Mouse (Mus musculus) liver, embryonic 14.5 days (tissue): ENCODE measurements around the gene Pfas. TPM values are rescaled to one million over a fixed set of nuclear protein-coding genes. Genes with fewer than 3 reads are reported as not detected.

Source experiments
- ATAC-seq: fragments of 200-750 bp; cut with Nextera tagmentation; 2 replicates; pipeline ENCODE4 v1.8.0; 2017; ENCODE audit warnings: moderate number of reproducible peaks, mild to moderate bottlenecking, moderate library complexity; ENCODE audit not compliant: insufficient read depth
- DNase-seq, 3 experiments: peaks; one replicate each; pipeline ENCODE4 v3.0.0-alpha.2; 2012 to 2013; ENCODE audit warnings: low read depth in 3 of 3, low spot score in 3 of 3
- H3K27ac ChIP-seq: fragments of 300-500 bp; sonication (generic); 2 replicates; pipeline ENCODE4 v1.5.1; 2014; ENCODE audit warnings: moderate library complexity, mild to moderate bottlenecking, control low read depth, inconsistent platforms
- H3K27me3 ChIP-seq: fragments of 300-500 bp; sonication (generic); 2 replicates; pipeline ENCODE4 v1.6.1; 2014; ENCODE audit warnings: mild to moderate bottlenecking, low read length, moderate library complexity; ENCODE audit not compliant: control insufficient read depth, insufficient read depth
- H3K36me3 ChIP-seq: fragments of 300-500 bp; sonication (generic); replicated peaks from 2 replicates; pipeline ENCODE4 v1.6.1; 2014; ENCODE audit warnings: low read depth; ENCODE audit not compliant: control insufficient read depth, insufficient read depth
- H3K4me1 ChIP-seq, 2 experiments: fragments of 200-500 bp in 1 of 2; fragments of 300-500 bp in 1 of 2; sonication (generic) in 1 of 2; replicated peaks; 2 replicates each; pipeline ENCODE4 v1.6.1; 2012 to 2014; ENCODE audit warnings: antibody characterized with exemption in 1 of 2, inconsistent platforms in 1 of 2, low read length in 1 of 2; ENCODE audit not compliant: control insufficient read depth in 2 of 2, insufficient read depth in 2 of 2
- H3K4me2 ChIP-seq: fragments of 300-500 bp; sonication (generic); 2 replicates; pipeline ENCODE4 v1.6.1; 2014; ENCODE audit warnings: low read depth, mild to moderate bottlenecking, control low read depth, moderate library complexity
- H3K4me3 ChIP-seq, 2 experiments: fragments of 200-500 bp in 1 of 2; fragments of 300-500 bp in 1 of 2; sonication (generic) in 1 of 2; 2 replicates each; pipeline ENCODE4 v1.5.1; 2012 to 2014; ENCODE audit warnings: low read depth in 2 of 2, low read length in 2 of 2, mild to moderate bottlenecking in 2 of 2, control low read depth in 1 of 2, inconsistent platforms in 1 of 2, moderate library complexity in 1 of 2; ENCODE audit not compliant: insufficient read depth in 1 of 2
- H3K9ac ChIP-seq: fragments of 300-500 bp; sonication (generic); replicated peaks from 2 replicates; pipeline ENCODE4 v1.6.1; 2014; ENCODE audit warnings: mild to moderate bottlenecking, control low read depth, moderate library complexity
- H3K9me3 ChIP-seq: fragments of 300-500 bp; sonication (generic); 2 replicates; pipeline ENCODE4 v1.6.1; 2016; ENCODE audit warnings: low read length, mixed read lengths; ENCODE audit not compliant: control insufficient read depth
- CTCF ChIP-seq: IDR thresholded peaks from 2 replicates; pipeline ENCODE4 v1.5.1; 2016; ENCODE audit warnings: antibody characterized with exemption, low read depth, control low read depth
- EP300 ChIP-seq: IDR thresholded peaks from 2 replicates; pipeline ENCODE4 v1.6.1; 2016; ENCODE audit warnings: antibody characterized with exemption, low read depth
- WGBS: fragments of 180-500 bp; shearing (Covaris S2); extraction: QIAGEN DNeasy Blood & Tissue Kit; methylation state at CpG from one replicate; pipeline ENCODE4 v1.1.7; 2014; ENCODE audit not compliant: insufficient replicate concordance; 5-methylcytosine and 5-hydroxymethylcytosine counted together
- polyA plus RNA-seq, 2 experiments: library from polyadenylated mRNA; depleted of rRNA in 1 of 2; stranded (reverse) in 1 of 2; unstranded in 1 of 2; fragments of >200 nt; fragmentation: Nextera tagmentation in 1 of 2; extraction: Ambion mirVana in 1 of 2; gene quantifications; 2 replicates each; pipeline versions ENCODE4 v1.2.1 to v1.2.3; 2012 to 2014

Gene Pfas
- polyA plus RNA-seq, 2 experiments: 11.4 to 15.1 TPM

GRCm38 (mm10) chr11:69034585-69034984 is 26.3 kb upstream of the Pfas start:
- no peak overlapping the region for H3K27ac ChIP-seq
- ATAC-seq (no peak), DNase-seq (no peak)
- H3K9me3 ChIP-seq: no peaks in the 10 kb centered on the region
- 79% methylated on average over 3 of the region's 3 CpGs for WGBS
- H3K9ac ChIP-seq: no peak overlapping the region
- H3K4me2 ChIP-seq: no peak overlapping the region
- H3K4me1 ChIP-seq: peaks cover 7 to 23% of the 10 kb centered on the region in 2 experiments
- H3K27me3 ChIP-seq: no peaks in the 10 kb centered on the region
- no peak overlapping the region for H3K4me3 ChIP-seq
- TF ChIP-seq EP300 (no peak), CTCF (no peak)
- H3K36me3 ChIP-seq: peaks cover 9% of the 10 kb centered on the region; the same call in 1 of the 2 replicates

GRCm38 (mm10) chr11:69033552-69033951 is 25.3 kb upstream of the Pfas start:
- ATAC-seq (no peak), DNase-seq (no peak)
- TF ChIP-seq EP300 (no peak), CTCF (no peak)
- Histone ChIP-seq H3K27ac (no peak overlapping the region), H3K36me3 (peaks cover 13% of the 10 kb centered on the region), H3K4me3 (no peak overlapping the region), H3K4me1 (peaks cover 3 to 15% of the 10 kb centered on the region in 2 experiments), H3K9me3 (no peaks in the 10 kb centered on the region), H3K4me2 (no peak overlapping the region), H3K27me3 (no peaks in the 10 kb centered on the region), H3K9ac (no peak overlapping the region)
- 61% methylated on average over 9 of the region's 9 CpGs for WGBS

GRCm38 (mm10) chr11:69028805-69029204 is 20.5 kb upstream of the Pfas start:
- H3K9me3 ChIP-seq: no peaks in the 10 kb centered on the region
- H3K27ac ChIP-seq: no peak overlapping the region
- no peak overlapping the region for H3K9ac ChIP-seq
- DNase-seq (no peak), ATAC-seq (peak; percentile 62; the same call in 1 of the 2 replicates)
- WGBS: 63% methylated on average over 2 of the region's 2 CpGs
- H3K4me3 ChIP-seq: no peak overlapping the region
- peaks cover 48% of the 10 kb centered on the region for H3K36me3 ChIP-seq
- no peaks in the 10 kb centered on the region for H3K27me3 ChIP-seq
- TF ChIP-seq CTCF: peak; percentile 76
- no peak for TF ChIP-seq EP300
- H3K4me2 ChIP-seq: no peak overlapping the region
- H3K4me1 ChIP-seq: no peaks in the 10 kb centered on the region

GRCm38 (mm10) chr11:69026562-69026961 is 18.3 kb upstream of the Pfas start:
- H3K36me3 ChIP-seq: peaks cover 59% of the 10 kb centered on the region
- no peaks in the 10 kb centered on the region for H3K4me1 ChIP-seq
- H3K4me3 ChIP-seq: no peak overlapping the region
- DNase-seq: no peak
- no peak overlapping the region for H3K4me2 ChIP-seq
- H3K27me3 ChIP-seq: no peaks in the 10 kb centered on the region
- ATAC-seq: no peak
- WGBS: 73% methylated on average over 3 of the region's 3 CpGs
- H3K9me3 ChIP-seq: no peaks in the 10 kb centered on the region
- no peak for TF ChIP-seq EP300
- TF ChIP-seq CTCF: no peak
- H3K27ac ChIP-seq: no peak overlapping the region
- no peak overlapping the region for H3K9ac ChIP-seq

- no peak overlapping the region for H3K4me3 ChIP-seq
- DNase-seq (no peak), ATAC-seq (no peak)
- H3K4me2 ChIP-seq: no peak overlapping the region
- peaks cover 9 to 11% of the 10 kb centered on the region in 2 experiments for H3K4me1 ChIP-seq
- H3K36me3 ChIP-seq: peaks cover 30% of the 10 kb centered on the region
- TF ChIP-seq EP300 (no peak), CTCF (no peak)
- no peaks in the 10 kb centered on the region for H3K9me3 ChIP-seq
- H3K9ac ChIP-seq: no peak overlapping the region
- H3K27me3 ChIP-seq: no peaks in the 10 kb centered on the region
- H3K27ac ChIP-seq: no peak overlapping the region
Observed at GRCm38 (mm10) chr11:69020691-69021090, 12.4 kb upstream of the Pfas start.
